Mouse (Mus musculus): ENCODE results near the gene Fbxo46. TPM values are rescaled to one million over a fixed set of nuclear protein-coding genes. Genes with fewer than 3 reads are reported as not detected.

Gene Fbxo46
- polyA plus RNA-seq, 1 experiment, result 7.6 TPM

DNA sequence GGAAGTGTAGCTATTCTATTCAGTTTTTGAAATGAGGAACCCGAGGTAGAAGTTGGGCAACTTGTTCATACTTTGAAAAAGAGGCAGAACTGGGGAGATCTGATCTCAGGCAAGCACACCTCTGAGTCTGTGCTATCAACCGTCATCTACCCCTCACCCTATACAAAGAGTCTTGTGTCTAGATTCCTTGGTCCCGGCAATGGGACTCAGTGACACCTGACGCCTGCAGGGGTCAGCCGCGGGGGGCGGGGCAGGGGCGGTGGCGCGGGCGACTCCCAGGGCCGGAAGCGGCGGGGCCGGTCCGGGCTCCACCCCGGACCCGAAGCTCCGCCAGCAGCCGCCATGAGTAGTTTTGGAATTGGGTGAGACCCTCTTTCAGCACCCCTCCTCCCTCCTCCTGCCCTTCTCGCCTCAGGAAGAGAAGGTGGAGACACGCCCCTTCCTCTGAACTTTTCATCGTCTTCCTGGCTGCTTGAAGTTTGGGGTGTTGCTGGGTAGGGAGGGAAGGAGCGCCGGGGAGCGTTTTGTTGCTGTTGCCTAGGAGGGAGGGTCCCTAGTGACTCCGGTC lies 61.3 kb downstream of the Fbxo46 start:
- peaks cover 3% of the 10 kb centered on the region for H3K4me1 ChIP-seq (ENCODE audit: control insufficient read depth, insufficient read depth, low read length)
- no peak overlapping the region for H3K4me3 ChIP-seq (replicated peaks; ENCODE audit: insufficient read depth, low read depth, low read length)
- no peak for DNase-seq
- WGBS, result 33% methylated on average over 27 of the region's 27 CpGs
- H3K27ac ChIP-seq (ENCODE audit: insufficient read depth, low read length), result no peak overlapping the region
- no peak for TF ChIP-seq POLR2A (IDR thresholded peaks at IDR 0.05; ENCODE audit: borderline replicate concordance, insufficient read depth, low read length)
- TF ChIP-seq CTCF (IDR thresholded peaks at IDR 0.05; ENCODE audit: borderline replicate concordance, insufficient read depth, low read depth, low read length), result no peak
- H3K27me3 ChIP-seq (ENCODE audit: control insufficient read depth, insufficient read depth, low read length), result no peaks in the 10 kb centered on the region

GRCm38 (mm10) chr7:19184250-19184649 lies 64.6 kb downstream of the Fbxo46 start:
- no peak for DNase-seq
- no peak overlapping the region for H3K27ac ChIP-seq (ENCODE audit: insufficient read depth, low read length)
- 43% methylated on average over 2 of the region's 2 CpGs for WGBS
- no peaks in the 10 kb centered on the region for H3K27me3 ChIP-seq (ENCODE audit: control insufficient read depth, insufficient read depth, low read length)
- TF ChIP-seq POLR2A (IDR thresholded peaks at IDR 0.05; ENCODE audit: borderline replicate concordance, insufficient read depth, low read length), result no peak
- TF ChIP-seq CTCF (IDR thresholded peaks at IDR 0.05; ENCODE audit: borderline replicate concordance, insufficient read depth, low read depth, low read length), result no peak
- H3K4me3 ChIP-seq (replicated peaks; ENCODE audit: insufficient read depth, low read depth, low read length), result no peak overlapping the region
- peaks cover 3% of the 10 kb centered on the region for H3K4me1 ChIP-seq (ENCODE audit: control insufficient read depth, insufficient read depth, low read length)

DNA sequence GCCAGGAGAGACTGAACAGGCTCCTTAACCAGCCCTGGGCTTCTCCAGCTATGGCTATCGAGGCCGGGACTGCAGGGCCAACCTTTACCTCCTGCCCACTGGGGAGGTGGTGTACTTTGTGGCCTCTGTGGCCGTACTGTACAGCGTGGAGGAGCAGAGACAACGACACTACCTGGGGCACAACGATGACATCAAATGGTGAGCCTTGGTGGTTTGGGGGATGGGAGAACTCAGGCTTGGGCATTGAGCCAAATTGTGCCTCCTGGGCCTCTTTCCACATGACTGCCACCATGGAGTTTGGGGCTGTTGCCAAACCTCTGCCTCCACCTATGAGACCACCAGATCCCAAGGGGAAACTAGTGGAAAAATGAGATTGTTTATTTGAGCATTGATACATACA lies 65.1 kb downstream of the Fbxo46 start:
- no peaks in the 10 kb centered on the region for H3K27me3 ChIP-seq (ENCODE audit: control insufficient read depth, insufficient read depth, low read length)
- no peak for TF ChIP-seq CTCF (IDR thresholded peaks at IDR 0.05; ENCODE audit: borderline replicate concordance, insufficient read depth, low read depth, low read length)
- TF ChIP-seq POLR2A (IDR thresholded peaks at IDR 0.05; ENCODE audit: borderline replicate concordance, insufficient read depth, low read length), result no peak
- 21% methylated on average over 6 of the region's 6 CpGs for WGBS
- H3K4me3 ChIP-seq (replicated peaks; ENCODE audit: insufficient read depth, low read depth, low read length), result no peak overlapping the region
- H3K4me1 ChIP-seq (ENCODE audit: control insufficient read depth, insufficient read depth, low read length), result peaks cover 3% of the 10 kb centered on the region
- peak in 1 of 2 experiments; percentile 28 for DNase-seq
- peak overlapping the region; percentile 5; the same call in 1 of the 2 replicates for H3K27ac ChIP-seq (ENCODE audit: insufficient read depth, low read length)

Other genes with a start within 250 kb of the Fbxo46 start
- gene Pglyrp1, start 248.5 kb upstream of the Fbxo46 start, polyA plus RNA-seq (2012; rRNA removed), result 17.3 TPM in 2 replicates
- gene Ccdc61, start 209.4 kb upstream of the Fbxo46 start, polyA plus RNA-seq (2012; rRNA removed), result 16.3 and 17.6 TPM in 2 replicates
- gene Nova2, start 194.0 kb upstream of the Fbxo46 start, polyA plus RNA-seq (2012; rRNA removed), result 12.8 and 14.5 TPM in 2 replicates
- 2.0 and 2.7 TPM in 2 replicates for gene Nanos2, start 132.5 kb upstream of the Fbxo46 start, polyA plus RNA-seq (2012; rRNA removed)
- 52.6 and 55.3 TPM in 2 replicates for gene Mypop, start 128.6 kb upstream of the Fbxo46 start, polyA plus RNA-seq (2012; rRNA removed)
- 37.7 and 41.5 TPM in 2 replicates for gene Irf2bp1, start 115.8 kb upstream of the Fbxo46 start, polyA plus RNA-seq (2012; rRNA removed)
- gene Foxa3, start 96.3 kb upstream of the Fbxo46 start, polyA plus RNA-seq (2012; rRNA removed), result not detected in 2 replicates
- 112 and 113 TPM in 2 replicates for gene Sympk, start 95.5 kb upstream of the Fbxo46 start, polyA plus RNA-seq (2012; rRNA removed)
- gene Rsph6a, start 65.2 kb upstream of the Fbxo46 start, polyA plus RNA-seq (2012; rRNA removed), result 0.10 TPM in 1 of 2 replicates, not detected in the other
- gene Dmwd, start 43.6 kb upstream of the Fbxo46 start, polyA plus RNA-seq (2012; rRNA removed), result 116 and 117 TPM in 2 replicates
- gene Dmpk, start 36.0 kb upstream of the Fbxo46 start, polyA plus RNA-seq (2012; rRNA removed), result 38.9 and 40.1 TPM in 2 replicates
- 3.5 and 4.6 TPM in 2 replicates for gene Six5, start 25.3 kb upstream of the Fbxo46 start, polyA plus RNA-seq (2012; rRNA removed)
- 0.80 and 0.90 TPM in 2 replicates for gene Gm4969, start 1.5 kb upstream of the Fbxo46 start, polyA plus RNA-seq (2012; rRNA removed)
- 15.7 TPM in 2 replicates for gene Qpctl, start 29.4 kb downstream of the Fbxo46 start, polyA plus RNA-seq (2012; rRNA removed)
- 87.1 and 88.8 TPM in 2 replicates for gene Snrpd2, start 29.9 kb downstream of the Fbxo46 start, polyA plus RNA-seq (2012; rRNA removed)
- 1.9 and 2.6 TPM in 2 replicates for gene Gipr, start 46.3 kb downstream of the Fbxo46 start, polyA plus RNA-seq (2012; rRNA removed)
- gene Eml2, start 56.6 kb downstream of the Fbxo46 start, polyA plus RNA-seq (2012; rRNA removed), result 148 and 176 TPM in 2 replicates
- 4.3 and 5.1 TPM in 2 replicates for gene Gpr4, start 92.7 kb downstream of the Fbxo46 start, polyA plus RNA-seq (2012; rRNA removed)
- gene Opa3, start 108.5 kb downstream of the Fbxo46 start, polyA plus RNA-seq (2012; rRNA removed), result 39.1 and 40.1 TPM in 2 replicates
- 30.8 and 32.9 TPM in 2 replicates for gene Vasp, start 152.0 kb downstream of the Fbxo46 start, polyA plus RNA-seq (2012; rRNA removed)
- 1.1 and 2.0 TPM in 2 replicates for gene Ppm1n, start 160.2 kb downstream of the Fbxo46 start, polyA plus RNA-seq (2012; rRNA removed)
- gene Rtn2, start 162.8 kb downstream of the Fbxo46 start, polyA plus RNA-seq (2012; rRNA removed), result 96.9 and 101 TPM in 2 replicates
- gene Fosb, start 190.2 kb downstream of the Fbxo46 start, polyA plus RNA-seq (2012; rRNA removed), result 0.67 and 0.71 TPM in 2 replicates
- 52.2 and 53.9 TPM in 2 replicates for gene Ercc1, start 224.9 kb downstream of the Fbxo46 start, polyA plus RNA-seq (2012; rRNA removed)
- gene Cd3eap, start 239.6 kb downstream of the Fbxo46 start, polyA plus RNA-seq (2012; rRNA removed), result 12.6 and 12.7 TPM in 2 replicates
- gene Ppp1r13l, start 239.9 kb downstream of the Fbxo46 start, polyA plus RNA-seq (2012; rRNA removed), result 4.1 and 4.8 TPM in 2 replicates

Data from cerebellum, adult 2 months (tissue).